Mouse (Mus musculus) embryonic facial prominence, embryonic 11.5 days (tissue): Measurements from ENCODE around the gene Dbp. TPM values are rescaled to one million over a fixed set of nuclear protein-coding genes. Genes with fewer than 3 reads are reported as not detected.

Experiments used
- ATAC-seq: fragments of 200-750 bp; cut with Nextera tagmentation; replicated peaks from 2 replicates; pipeline ENCODE4 v1.8.0; 2017; ENCODE audit warnings: low read depth; ENCODE audit not compliant: insufficient number of reproducible peaks, low FRiP score, low TSS enrichment
- DNase-seq: peaks from one replicate; pipeline ENCODE4 v3.0.0-alpha.2; 2015; ENCODE audit warnings: low spot score
- H3K27ac ChIP-seq: fragments of 300-500 bp; sonication (generic); replicated peaks from 2 replicates; pipeline ENCODE4 v1.5.1; 2014; ENCODE audit warnings: mild to moderate bottlenecking, low read depth, low read length, control low read depth
- H3K27me3 ChIP-seq: fragments of 300-500 bp; sonication (generic); 2 replicates; pipeline ENCODE4 v1.6.1; 2014; ENCODE audit warnings: mild to moderate bottlenecking, low read length, moderate library complexity, mixed read lengths; ENCODE audit not compliant: control insufficient read depth, insufficient read depth
- H3K36me3 ChIP-seq: fragments of 300-500 bp; sonication (generic); replicated peaks from 2 replicates; pipeline ENCODE4 v1.6.1; 2014; ENCODE audit warnings: low read depth, mild to moderate bottlenecking, low read length, moderate library complexity, mixed read lengths; ENCODE audit not compliant: control insufficient read depth, insufficient read depth
- H3K4me1 ChIP-seq: fragments of 300-500 bp; sonication (generic); 2 replicates; pipeline ENCODE4 v1.6.1; 2014; ENCODE audit warnings: low read length, mixed read lengths; ENCODE audit not compliant: control insufficient read depth, insufficient read depth
- H3K4me2 ChIP-seq: fragments of 300-500 bp; sonication (generic); 2 replicates; pipeline ENCODE4 v1.6.1; 2014; ENCODE audit warnings: low read depth, mild to moderate bottlenecking, control low read depth, low read length, moderate library complexity
- H3K4me3 ChIP-seq: fragments of 300-500 bp; sonication (generic); 2 replicates; pipeline ENCODE4 v1.5.1; 2014; ENCODE audit warnings: low read depth, low read length, control low read depth
- H3K9ac ChIP-seq: fragments of 300-500 bp; sonication (generic); replicated peaks from 2 replicates; pipeline ENCODE4 v1.6.1; 2014; ENCODE audit warnings: mild to moderate bottlenecking, control low read depth, low read length
- H3K9me3 ChIP-seq: fragments of 300-500 bp; sonication (generic); replicated peaks from 2 replicates; pipeline ENCODE4 v1.6.1; 2016; ENCODE audit warnings: mild to moderate bottlenecking, low read length, inconsistent platforms, mixed read lengths; ENCODE audit not compliant: control insufficient read depth
- WGBS: fragments of 180-500 bp; shearing (Covaris S2); extraction: QIAGEN DNeasy Blood & Tissue Kit; methylation state at CpG from one replicate; pipeline ENCODE4 v1.1.7; 2014; 5-methylcytosine and 5-hydroxymethylcytosine counted together
- polyA plus RNA-seq: library from polyadenylated mRNA; unstranded; fragments of >200 nt; fragmentation: Nextera tagmentation; extraction: Ambion mirVana; gene quantifications from 2 replicates; pipeline ENCODE4 v1.2.1, GENCODE M21; 2014

Dbp gene
- polyA plus RNA-seq, 1 experiment from 2014 or later, result 5.6 TPM

DNA sequence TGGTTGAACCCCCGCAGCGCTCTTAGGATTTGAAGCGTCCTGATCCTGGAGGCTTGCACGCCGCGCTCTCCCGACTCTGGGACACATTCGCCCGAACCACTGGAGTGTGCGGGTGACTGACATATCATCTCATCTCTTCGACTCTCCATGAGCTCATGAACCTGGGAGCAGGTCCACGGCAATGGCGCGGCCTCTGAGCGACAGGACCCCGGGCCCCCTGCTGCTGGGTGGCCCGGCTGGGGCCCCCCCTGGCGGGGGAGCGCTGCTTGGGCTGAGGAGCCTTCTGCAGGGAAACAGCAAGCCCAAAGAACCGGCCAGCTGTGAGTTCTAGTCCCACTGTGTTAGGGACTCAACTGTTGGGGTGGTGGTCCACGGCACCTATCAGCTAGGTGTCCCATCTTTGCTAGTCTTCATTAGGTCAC is 566 bp downstream of the Dbp start:
- peak overlapping the region; percentile 65 for H3K27ac ChIP-seq
- peak overlapping the region; percentile 95 for H3K4me2 ChIP-seq
- no peaks in the 10 kb centered on the region for H3K36me3 ChIP-seq
- DNase-seq, result peak; percentile 49
- peaks cover 2% of the 10 kb centered on the region; the same call in 1 of the 2 replicates for H3K27me3 ChIP-seq
- no peaks in the 10 kb centered on the region for H3K9me3 ChIP-seq
- H3K4me1 ChIP-seq, result peaks cover 18% of the 10 kb centered on the region
- no peak for ATAC-seq
- peak overlapping the region; percentile 54 for H3K9ac ChIP-seq
- H3K4me3 ChIP-seq, result peak overlapping the region; percentile 56
- 0% methylated on average over 21 of the region's 21 CpGs for WGBS

DNA sequence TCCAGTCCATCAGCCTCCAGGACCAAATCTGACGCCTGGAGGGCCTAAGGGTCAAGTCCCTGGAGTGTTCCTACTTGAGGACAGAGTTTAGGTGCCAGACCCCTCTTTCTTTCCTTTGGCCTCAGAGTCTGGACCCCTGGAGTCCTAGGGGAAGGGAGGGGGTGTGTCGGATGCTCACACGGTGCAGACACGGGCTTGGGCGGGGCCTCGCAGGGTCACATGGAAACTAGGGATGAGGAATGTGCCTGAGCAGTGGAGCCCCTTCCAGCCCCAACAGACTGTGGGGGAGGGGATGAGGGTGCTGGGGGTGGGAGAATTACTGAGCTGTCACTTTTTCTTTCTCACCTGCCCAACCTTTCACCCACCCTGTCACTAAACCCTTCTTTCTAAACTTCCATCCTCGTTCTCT is 989 bp downstream of the Dbp start:
- Histone ChIP-seq H3K4me3 (peak overlapping the region; percentile 56), H3K4me1 (peaks cover 15% of the 10 kb centered on the region), H3K27ac (no peak overlapping the region), H3K9me3 (no peaks in the 10 kb centered on the region), H3K4me2 (peak overlapping the region; percentile 95), H3K36me3 (no peaks in the 10 kb centered on the region), H3K27me3 (no peaks in the 10 kb centered on the region; the same call in 1 of the 2 replicates), H3K9ac (peak overlapping the region; percentile 64)
- DNase-seq (peak; percentile 72), ATAC-seq (no peak)
- 0% methylated on average over 7 of the region's 7 CpGs for WGBS

DNA sequence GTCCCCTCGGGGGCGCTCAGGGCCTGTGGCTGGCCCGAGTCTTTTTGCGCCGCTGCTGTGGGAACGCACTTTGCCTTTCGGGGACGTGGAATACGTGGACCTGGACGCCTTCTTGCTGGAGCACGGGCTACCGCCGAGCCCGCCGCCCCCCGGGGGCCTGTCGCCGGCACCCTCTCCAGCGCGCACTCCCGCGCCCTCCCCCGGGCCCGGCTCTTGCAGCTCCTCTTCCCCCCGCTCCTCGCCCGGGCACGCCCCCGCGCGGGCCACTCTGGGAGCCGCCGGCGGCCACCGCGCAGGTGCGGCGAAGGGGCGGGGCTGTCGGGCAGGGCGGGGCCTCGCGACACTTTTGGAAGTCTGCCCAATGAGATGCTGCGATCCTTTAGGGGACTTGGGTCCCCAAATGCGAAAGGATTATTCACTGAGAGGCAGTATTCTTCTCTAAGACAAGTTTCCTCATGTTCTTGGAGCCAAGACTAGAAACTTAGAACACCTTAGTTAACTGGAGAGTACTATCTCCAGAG is 1.9 kb downstream of the Dbp start:
- Histone ChIP-seq H3K27me3 (no peaks in the 10 kb centered on the region), H3K27ac (peak overlapping the region; percentile 31; the same call in 1 of the 2 replicates), H3K36me3 (peaks cover under 1% of the 10 kb centered on the region), H3K4me1 (peaks cover 15% of the 10 kb centered on the region), H3K4me3 (peak overlapping the region; percentile 56), H3K9me3 (no peaks in the 10 kb centered on the region), H3K9ac (peak overlapping the region; percentile 64), H3K4me2 (peak overlapping the region; percentile 95)
- ATAC-seq (no peak), DNase-seq (peak; percentile 86)
- under 1% methylated on average over 42 of the region's 45 CpGs for WGBS

DNA sequence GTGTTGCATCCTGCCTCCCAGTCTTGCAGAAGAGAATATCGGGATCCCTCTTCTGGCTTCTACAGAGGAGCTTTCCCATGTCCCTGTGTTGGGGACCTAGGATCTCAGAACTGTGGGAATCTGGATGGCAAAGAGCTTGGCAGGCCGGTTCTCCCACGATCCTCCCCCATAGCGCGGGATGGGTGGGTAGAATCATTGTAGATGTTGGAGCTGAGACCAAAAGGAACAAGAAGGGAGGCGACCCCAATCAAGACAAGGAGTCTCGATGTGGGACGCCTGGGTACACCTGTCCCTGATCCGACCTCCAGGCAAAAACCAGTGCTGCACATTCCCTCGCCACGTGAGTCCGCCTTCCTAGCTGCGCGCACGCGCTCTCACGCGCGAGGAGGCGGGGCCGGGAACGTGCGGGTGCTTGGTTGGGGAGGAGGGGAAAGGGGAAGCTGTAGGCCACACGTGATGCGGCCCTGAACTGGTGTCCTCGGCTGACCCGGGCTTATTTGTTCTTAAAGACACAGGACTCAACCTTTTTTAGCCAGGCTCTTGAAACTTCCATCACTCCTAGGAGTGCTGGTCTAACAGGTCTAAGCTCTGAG is 2.6 kb downstream of the Dbp start:
- WGBS, result under 1% methylated on average over 27 of the region's 27 CpGs
- DNase-seq (peak; percentile 91), ATAC-seq (no peak)
- Histone ChIP-seq H3K36me3 (peaks cover 7% of the 10 kb centered on the region), H3K9me3 (no peaks in the 10 kb centered on the region), H3K4me3 (peak overlapping the region; percentile 56), H3K4me2 (peak overlapping the region; percentile 95), H3K27me3 (no peaks in the 10 kb centered on the region), H3K9ac (peak overlapping the region; percentile 29), H3K27ac (peak overlapping the region; percentile 31), H3K4me1 (peaks cover 15% of the 10 kb centered on the region)

DNA sequence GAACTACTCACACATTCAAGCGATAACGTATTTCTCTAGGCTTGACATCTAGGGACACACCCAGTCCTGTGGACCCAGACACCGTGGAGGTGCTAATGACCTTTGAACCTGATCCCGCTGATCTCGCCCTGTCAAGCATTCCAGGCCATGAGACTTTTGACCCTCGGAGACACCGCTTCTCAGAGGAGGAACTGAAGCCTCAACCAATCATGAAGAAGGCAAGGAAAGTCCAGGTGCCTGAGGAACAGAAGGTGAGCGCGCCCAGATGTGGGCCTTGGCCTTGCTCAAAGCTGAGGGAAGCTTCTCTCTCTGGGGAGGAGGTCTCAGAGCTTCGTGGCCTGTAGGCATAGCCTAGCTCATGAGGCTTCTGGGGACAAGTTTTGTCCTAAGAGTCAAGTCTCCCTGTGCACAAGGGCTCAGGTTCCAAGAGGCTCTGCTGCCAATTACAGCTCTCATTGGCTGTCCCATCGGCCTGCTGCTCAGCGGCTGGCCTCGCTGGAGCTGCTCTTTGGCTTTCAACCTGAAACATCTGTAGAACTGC is 3.4 kb downstream of the Dbp start:
- no peak for ATAC-seq
- Histone ChIP-seq H3K9ac (no peak overlapping the region), H3K4me1 (peaks cover 15% of the 10 kb centered on the region), H3K27me3 (no peaks in the 10 kb centered on the region), H3K9me3 (no peaks in the 10 kb centered on the region), H3K27ac (0 out of 2 replicates have a peak overlapping the region, but pooled peaks have one; percentile 31), H3K4me3 (no peak overlapping the region), H3K4me2 (peak overlapping the region; percentile 95), H3K36me3 (peaks cover 11% of the 10 kb centered on the region)
- DNase-seq, result peak; percentile 48
- WGBS, result 41% methylated on average over 13 of the region's 13 CpGs

DNA sequence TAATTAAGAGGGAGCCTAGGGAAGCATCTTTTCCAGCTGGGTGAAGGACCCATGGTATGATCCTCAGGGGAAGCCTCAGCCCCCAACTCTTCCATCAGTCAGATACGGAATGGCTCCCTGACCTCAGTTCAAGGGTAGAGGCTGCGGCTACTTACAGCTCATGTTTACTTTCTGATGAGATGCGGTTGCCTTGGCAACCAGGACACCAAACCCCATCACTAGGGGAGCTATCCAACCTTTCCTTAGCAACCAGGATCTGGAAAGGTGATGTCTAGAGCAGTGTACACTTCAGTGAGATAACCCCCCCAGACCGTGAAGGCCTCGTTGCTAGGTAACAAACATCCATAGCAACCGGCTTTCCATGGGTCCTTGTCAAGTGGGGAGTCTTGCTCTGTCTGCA is 4.1 kb downstream of the Dbp start:
- 62% methylated on average over 6 of the region's 6 CpGs for WGBS
- H3K27ac ChIP-seq, result no peak overlapping the region
- no peaks in the 10 kb centered on the region for H3K9me3 ChIP-seq
- no peak overlapping the region for H3K4me3 ChIP-seq
- H3K4me1 ChIP-seq, result peaks cover 13% of the 10 kb centered on the region
- no peak overlapping the region for H3K9ac ChIP-seq
- H3K4me2 ChIP-seq, result no peak overlapping the region; the same call in 1 of the 2 replicates
- DNase-seq (peak; percentile 60), ATAC-seq (no peak)
- peaks cover 11% of the 10 kb centered on the region for H3K36me3 ChIP-seq
- H3K27me3 ChIP-seq, result no peaks in the 10 kb centered on the region

DNA sequence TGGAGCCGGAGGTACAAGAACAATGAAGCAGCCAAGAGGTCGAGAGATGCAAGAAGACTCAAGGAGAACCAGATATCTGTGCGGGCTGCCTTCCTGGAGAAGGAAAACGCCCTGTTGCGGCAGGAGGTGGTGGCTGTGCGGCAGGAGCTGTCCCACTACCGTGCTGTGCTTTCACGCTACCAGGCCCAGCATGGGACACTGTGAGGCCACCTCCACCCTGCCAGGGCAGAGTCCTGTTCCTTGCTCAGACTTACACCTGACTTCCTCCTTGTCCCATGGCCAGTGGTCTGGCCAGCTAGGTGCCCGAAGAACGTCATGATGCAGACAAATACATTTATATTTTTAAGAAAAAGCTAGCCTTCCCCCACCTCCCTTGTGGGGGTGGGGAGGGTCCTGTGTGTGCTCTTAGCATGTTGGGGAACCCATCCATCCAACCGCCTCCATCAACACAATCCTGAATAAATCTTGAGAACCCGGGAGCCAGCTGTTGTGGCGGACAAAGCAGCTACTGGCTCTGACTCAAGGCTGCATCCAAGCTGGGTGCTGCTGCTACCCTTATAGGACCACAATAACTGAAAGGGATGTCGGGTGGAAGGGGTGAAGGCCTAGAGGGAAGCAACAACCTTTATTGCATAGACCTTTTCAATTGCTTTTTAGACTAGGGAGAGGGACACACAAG is 4.9 kb downstream of the Dbp start:
- WGBS, result 76% methylated on average over 14 of the region's 14 CpGs
- Histone ChIP-seq H3K36me3 (peaks cover 11% of the 10 kb centered on the region), H3K4me2 (no peak overlapping the region), H3K9me3 (no peaks in the 10 kb centered on the region), H3K27me3 (no peaks in the 10 kb centered on the region), H3K27ac (no peak overlapping the region), H3K4me3 (no peak overlapping the region), H3K4me1 (peaks cover 14% of the 10 kb centered on the region), H3K9ac (no peak overlapping the region)
- DNase-seq (no peak), ATAC-seq (no peak)
